Mouse (Mus musculus): ENCODE measurements around the gene Cdh4. TPM values are rescaled to one million over a fixed set of nuclear protein-coding genes. Genes with fewer than 3 reads are reported as not detected.

Cdh4 gene
- total RNA-seq, 2 experiments from 2014 or later: 19.0 to 31.0 TPM

GRCm38 (mm10) chr2:179867669-179868068 is 425.4 kb downstream of the Cdh4 start:
- intact Hi-C loops (cut with DNase I): loop anchor here (10.0 kb wide), 1 partner anchor 293 kb away; no protein-coding TSS in a partner anchor

GRCm38 (mm10) chr2:179869871-179870270 is 427.6 kb downstream of the Cdh4 start:
- no peak for DNase-seq (ENCODE audit: low spot score in 2 of 2)
- intact Hi-C loops (cut with DNase I): loop anchor here (5.0 to 10.0 kb wide), 7 partner anchors 148 to 1445 kb away; partner anchors contain the start of gene Cdh4

More at GRCm38 (mm10) chr2:179867669-179868068, 425.4 kb downstream of the Cdh4 start:
- no peak for DNase-seq (ENCODE audit: low spot score in 2 of 2)

GRCm38 (mm10) chr2:179872724-179873123 is 430.5 kb downstream of the Cdh4 start:
- DNase-seq (ENCODE audit: low spot score in 2 of 2): peak in 1 of 2 experiments; percentile 32

GRCm38 (mm10) chr2:179873315-179873714 is 431.1 kb downstream of the Cdh4 start:
- no peak for DNase-seq (ENCODE audit: low spot score in 2 of 2)
- intact Hi-C loops (cut with DNase I): loop anchor here (1.0 to 10.0 kb wide), 7 partner anchors 43 to 1449 kb away; partner anchors contain the start of gene Cdh4

More at GRCm38 (mm10) chr2:179872724-179873123, 430.5 kb downstream of the Cdh4 start:
- intact Hi-C loops (cut with DNase I): loop anchor here (1.0 to 10.0 kb wide), 7 partner anchors 42 to 1448 kb away; partner anchors contain the start of gene Cdh4

- DNase-seq (ENCODE audit: low spot score in 2 of 2): peak; percentile 57 to 63
- intact Hi-C loops (cut with DNase I): loop anchor here (5.0 to 10.0 kb wide), 4 partner anchors 890 to 1450 kb away; no protein-coding TSS in a partner anchor
Measured at GRCm38 (mm10) chr2:179875147-179875546, 432.9 kb downstream of the Cdh4 start.

- intact Hi-C loops (cut with DNase I): loop anchor here (5.0 to 10.0 kb wide), 4 partner anchors 893 to 1453 kb away; no protein-coding TSS in a partner anchor
- DNase-seq (ENCODE audit: low spot score in 2 of 2): peak; percentile 31 to 45
Measured at GRCm38 (mm10) chr2:179877551-179878215, 435.5 kb downstream of the Cdh4 start.

- no peak for DNase-seq (ENCODE audit: low spot score in 2 of 2)
- intact Hi-C loops (cut with DNase I): no loop called here
Measured at GRCm38 (mm10) chr2:179884561-179884960, 442.3 kb downstream of the Cdh4 start.

GRCm38 (mm10) chr2:179891048-179891447 is 448.8 kb downstream of the Cdh4 start:
- DNase-seq (ENCODE audit: low spot score in 2 of 2): no peak
- intact Hi-C loops (cut with DNase I): no loop called here

GRCm38 (mm10) chr2:179896949-179897348 is 454.7 kb downstream of the Cdh4 start:
- no peak for DNase-seq (ENCODE audit: low spot score in 2 of 2)
- intact Hi-C loops (cut with DNase I): no loop called here

- no peak for DNase-seq (ENCODE audit: low spot score in 2 of 2)
- intact Hi-C loops (cut with DNase I): no loop called here
Measured at GRCm38 (mm10) chr2:179912911-179913310, 470.7 kb downstream of the Cdh4 start.

GRCm38 (mm10) chr2:179913349-179913748 is 471.1 kb downstream of the Cdh4 start:
- no peak for DNase-seq (ENCODE audit: low spot score in 2 of 2)
- intact Hi-C loops (cut with DNase I): no loop called here

- intact Hi-C loops (cut with DNase I): no loop called here
- no peak for DNase-seq (ENCODE audit: low spot score in 2 of 2)
Measured at GRCm38 (mm10) chr2:179914246-179914645, 472.0 kb downstream of the Cdh4 start.

GRCm38 (mm10) chr2:179916877-179917673 is 474.8 kb downstream of the Cdh4 start:
- DNase-seq (ENCODE audit: low spot score in 2 of 2): peak; percentile 47 to 60
- intact Hi-C loops (cut with DNase I): loop anchor here (2.0 to 5.0 kb wide), 3 partner anchors 60 to 335 kb away; partner anchors contain the start of gene Taf4

GRCm38 (mm10) chr2:179920042-179920441 is 477.8 kb downstream of the Cdh4 start:
- DNase-seq (ENCODE audit: low spot score in 2 of 2): no peak
- intact Hi-C loops (cut with DNase I): no loop called here

GRCm38 (mm10) chr2:179921021-179921653 is 478.9 kb downstream of the Cdh4 start:
- no peak for DNase-seq (ENCODE audit: low spot score in 2 of 2)
- intact Hi-C loops (cut with DNase I): no loop called here

- intact Hi-C loops (cut with DNase I): no loop called here
- peak in 1 of 2 experiments; percentile 45 for DNase-seq (ENCODE audit: low spot score in 2 of 2)
Measured at GRCm38 (mm10) chr2:179924038-179924437, 481.8 kb downstream of the Cdh4 start.

- DNase-seq (ENCODE audit: low spot score in 2 of 2): no peak
- intact Hi-C loops (cut with DNase I): no loop called here
Measured at GRCm38 (mm10) chr2:179929166-179929565, 486.9 kb downstream of the Cdh4 start.

GRCm38 (mm10) chr2:179931741-179932140 is 489.5 kb downstream of the Cdh4 start:
- intact Hi-C loops (cut with DNase I): no loop called here

GRCm38 (mm10) chr2:179934165-179934564 is 491.9 kb downstream of the Cdh4 start:
- intact Hi-C loops (cut with DNase I): no loop called here

More at GRCm38 (mm10) chr2:179931741-179932140, 489.5 kb downstream of the Cdh4 start:
- no peak for DNase-seq (ENCODE audit: low spot score in 2 of 2)

GRCm38 (mm10) chr2:179937091-179937490 is 494.9 kb downstream of the Cdh4 start:
- no peak for DNase-seq (ENCODE audit: low spot score in 2 of 2)
- intact Hi-C loops (cut with DNase I): no loop called here

More at GRCm38 (mm10) chr2:179934165-179934564, 491.9 kb downstream of the Cdh4 start:
- no peak for DNase-seq (ENCODE audit: low spot score in 2 of 2)
